Mouse (Mus musculus) forebrain, embryonic 11.5 days (tissue): Measurements from ENCODE around the gene Xrra1. TPM values are rescaled to one million over a fixed set of nuclear protein-coding genes. Genes with fewer than 3 reads are reported as not detected.
A peak's percentile ranks its signal among the peaks of the same experiment; 100 is the strongest.
"Not testable (repeated sequence)": the region's sequence is repeated elsewhere in the genome, so short reads cannot be mapped to it uniquely, and the experiment has no call there.

Experiments
- ATAC-seq: fragments of 200-750 bp; cut with Nextera tagmentation; replicated peaks from 2 replicates; pipeline ENCODE4 v1.8.0; 2017; ENCODE audit warnings: moderate TSS enrichment; ENCODE audit not compliant: low FRiP score
- DNase-seq: peaks from one replicate; pipeline ENCODE4 v3.0.0-alpha.2; 2017; ENCODE audit warnings: low spot score
- H3K27ac ChIP-seq: fragments of 300-500 bp; sonication (generic); 2 replicates; pipeline ENCODE4 v1.5.1; 2014; ENCODE audit warnings: low read depth, low read length
- H3K27me3 ChIP-seq: fragments of 300-500 bp; sonication (generic); 2 replicates; pipeline ENCODE4 v1.6.1; 2014; ENCODE audit warnings: mild to moderate bottlenecking, low read length, mixed read lengths; ENCODE audit not compliant: control insufficient read depth, insufficient read depth
- H3K36me3 ChIP-seq: fragments of 300-500 bp; sonication (generic); 2 replicates; pipeline ENCODE4 v1.6.1; 2014; ENCODE audit warnings: mild to moderate bottlenecking, low read length, moderate library complexity, mixed read lengths; ENCODE audit not compliant: control insufficient read depth, insufficient read depth
- H3K4me1 ChIP-seq: fragments of 300-500 bp; sonication (generic); replicated peaks from 2 replicates; pipeline ENCODE4 v1.6.1; 2014; ENCODE audit warnings: low read length, mixed read lengths; ENCODE audit not compliant: control insufficient read depth, insufficient read depth
- H3K4me2 ChIP-seq: fragments of 300-500 bp; sonication (generic); 2 replicates; pipeline ENCODE4 v1.6.1; 2014; ENCODE audit warnings: low read depth, mild to moderate bottlenecking, low read length, moderate library complexity, mixed read lengths; ENCODE audit not compliant: severe bottlenecking
- H3K4me3 ChIP-seq: fragments of 300-500 bp; sonication (generic); 2 replicates; pipeline ENCODE4 v1.5.1; 2014; ENCODE audit warnings: low read depth, low read length
- H3K9ac ChIP-seq: fragments of 300-500 bp; sonication (generic); 2 replicates; pipeline ENCODE4 v1.6.1; 2014; ENCODE audit warnings: low read length
- H3K9me3 ChIP-seq: fragments of 300-500 bp; sonication (generic); 2 replicates; pipeline ENCODE4 v1.6.1; 2016; ENCODE audit warnings: low read length, mixed read lengths; ENCODE audit not compliant: control insufficient read depth
- WGBS: fragments of 180-500 bp; shearing (Covaris S2); extraction: QIAGEN DNeasy Blood & Tissue Kit; methylation state at CpG from one replicate; pipeline ENCODE4 v1.1.7; 2014; 5-methylcytosine and 5-hydroxymethylcytosine counted together
- polyA plus RNA-seq: library from polyadenylated mRNA; unstranded; fragments of >200 nt; fragmentation: Nextera tagmentation; extraction: Ambion mirVana; gene quantifications from 2 replicates; pipeline ENCODE4 v1.2.1, GENCODE M21; 2014

Xrra1 gene
- polyA plus RNA-seq, 1 experiment from 2014 or later, result 0.56 TPM

- no peak overlapping the region for H3K4me2 ChIP-seq
- 89% methylated on average over 12 of the region's 12 CpGs for WGBS
- ATAC-seq (no peak), DNase-seq (peak; percentile 33)
- no peak overlapping the region for H3K27ac ChIP-seq
- no peaks in the 10 kb centered on the region for H3K4me1 ChIP-seq
- no peaks in the 10 kb centered on the region for H3K27me3 ChIP-seq
- H3K9ac ChIP-seq, result no peak overlapping the region
- no peaks in the 10 kb centered on the region for H3K9me3 ChIP-seq
- no peaks in the 10 kb centered on the region for H3K36me3 ChIP-seq
- no peak overlapping the region for H3K4me3 ChIP-seq
Measured at GRCm38 (mm10) chr7:99957226-99957965, 98.5 kb downstream of the Xrra1 start.

GRCm38 (mm10) chr7:99960571-99960970 lies 101.7 kb downstream of the Xrra1 start:
- not testable (repeated sequence) for H3K9ac ChIP-seq, H3K4me2 ChIP-seq, H3K4me1 ChIP-seq, H3K9me3 ChIP-seq, H3K27me3 ChIP-seq, H3K4me3 ChIP-seq, DNase-seq, H3K27ac ChIP-seq, ATAC-seq, H3K36me3 ChIP-seq
- whole genome bisulfite sequencing, result 87% methylated on average over 2 of the region's 2 CpGs

GRCm38 (mm10) chr7:99961518-99961917 lies 102.6 kb downstream of the Xrra1 start:
- WGBS, result 93% methylated on average over 2 of the region's 2 CpGs
- Histone ChIP-seq H3K36me3 (no peaks in the 10 kb centered on the region), H3K4me2 (no peak overlapping the region), H3K9me3 (no peaks in the 10 kb centered on the region), H3K27ac (no peak overlapping the region), H3K27me3 (no peaks in the 10 kb centered on the region), H3K4me3 (no peak overlapping the region), H3K9ac (no peak overlapping the region), H3K4me1 (peaks cover 14% of the 10 kb centered on the region)
- ATAC-seq (no peak), DNase-seq (no peak)

GRCm38 (mm10) chr7:99962536-99963236 lies 103.8 kb downstream of the Xrra1 start:
- Histone ChIP-seq H3K4me3 (no peak overlapping the region), H3K36me3 (no peaks in the 10 kb centered on the region), H3K4me2 (no peak overlapping the region), H3K4me1 (peaks cover 14% of the 10 kb centered on the region), H3K9ac (no peak overlapping the region), H3K27ac (no peak overlapping the region), H3K9me3 (no peaks in the 10 kb centered on the region), H3K27me3 (no peaks in the 10 kb centered on the region)
- 79% methylated on average over 8 of the region's 8 CpGs for WGBS
- DNase-seq (no peak), ATAC-seq (no peak)

- no peak overlapping the region for H3K4me3 ChIP-seq
- no peaks in the 10 kb centered on the region for H3K36me3 ChIP-seq
- H3K27ac ChIP-seq, result no peak overlapping the region
- no peaks in the 10 kb centered on the region for H3K9me3 ChIP-seq
- no peak overlapping the region for H3K4me2 ChIP-seq
- H3K27me3 ChIP-seq, result no peaks in the 10 kb centered on the region
- DNase-seq (peak; percentile 8), ATAC-seq (no peak)
- WGBS, result 81% methylated on average over 3 of the region's 3 CpGs
- H3K9ac ChIP-seq, result no peak overlapping the region
- H3K4me1 ChIP-seq, result peaks cover 14% of the 10 kb centered on the region
Measured at GRCm38 (mm10) chr7:99963237-99963860, 104.4 kb downstream of the Xrra1 start.

- no peak for ATAC-seq
- Histone ChIP-seq H3K9ac (peak overlapping the region; percentile 17; the same call in 1 of the 2 replicates), H3K4me3 (no peak overlapping the region), H3K36me3 (no peaks in the 10 kb centered on the region), H3K4me1 (peaks cover 14% of the 10 kb centered on the region), H3K4me2 (no peak overlapping the region), H3K27me3 (no peaks in the 10 kb centered on the region), H3K9me3 (no peaks in the 10 kb centered on the region), H3K27ac (peak overlapping the region; percentile 50; the same call in 1 of the 2 replicates)
- 35% methylated on average over 9 of the region's 9 CpGs for WGBS
- DNase-seq, result peak; percentile 50
Measured at GRCm38 (mm10) chr7:99965020-99965841, 106.3 kb downstream of the Xrra1 start.

GRCm38 (mm10) chr7:99966011-99966721 lies 107.2 kb downstream of the Xrra1 start:
- no peak overlapping the region for H3K27ac ChIP-seq
- H3K4me1 ChIP-seq, result peaks cover 14% of the 10 kb centered on the region
- no peaks in the 10 kb centered on the region for H3K9me3 ChIP-seq
- no peak overlapping the region for H3K4me2 ChIP-seq
- H3K4me3 ChIP-seq, result no peak overlapping the region
- peak; percentile 47 for DNase-seq
- H3K9ac ChIP-seq, result no peak overlapping the region
- H3K36me3 ChIP-seq, result no peaks in the 10 kb centered on the region
- 50% methylated on average over 9 of the region's 9 CpGs for WGBS
- H3K27me3 ChIP-seq, result no peaks in the 10 kb centered on the region
- ATAC-seq, result no peak
